Mouse (Mus musculus) pancreas, adult 10 weeks (tissue): ENCODE data around the gene Aoc3. TPM values are rescaled to one million over a fixed set of nuclear protein-coding genes. Genes with fewer than 3 reads are reported as not detected.

Experiments
- polyA plus RNA-seq: library from polyadenylated mRNA; stranded (reverse); fragments of 350-450 nt; fragmentation: Illumina TruSeq; extraction: RNeasy Lipid Tissue Mini Kit (QIAGEN cat#74804); gene quantifications from one replicate; pipeline ENCODE4 v1.2.3, GENCODE M21; 2015; ENCODE audit warnings: low read depth, low replicate concordance; ENCODE audit not compliant: insufficient read depth

Gene Aoc3
- polyA plus RNA-seq, result 8.3 TPM

GRCm38 (mm10) chr11:101330371-101330924 is at the start of gene Aoc3:
TSS of gene Aoc3 (plus strand) at chr11:101330605.

DNA sequence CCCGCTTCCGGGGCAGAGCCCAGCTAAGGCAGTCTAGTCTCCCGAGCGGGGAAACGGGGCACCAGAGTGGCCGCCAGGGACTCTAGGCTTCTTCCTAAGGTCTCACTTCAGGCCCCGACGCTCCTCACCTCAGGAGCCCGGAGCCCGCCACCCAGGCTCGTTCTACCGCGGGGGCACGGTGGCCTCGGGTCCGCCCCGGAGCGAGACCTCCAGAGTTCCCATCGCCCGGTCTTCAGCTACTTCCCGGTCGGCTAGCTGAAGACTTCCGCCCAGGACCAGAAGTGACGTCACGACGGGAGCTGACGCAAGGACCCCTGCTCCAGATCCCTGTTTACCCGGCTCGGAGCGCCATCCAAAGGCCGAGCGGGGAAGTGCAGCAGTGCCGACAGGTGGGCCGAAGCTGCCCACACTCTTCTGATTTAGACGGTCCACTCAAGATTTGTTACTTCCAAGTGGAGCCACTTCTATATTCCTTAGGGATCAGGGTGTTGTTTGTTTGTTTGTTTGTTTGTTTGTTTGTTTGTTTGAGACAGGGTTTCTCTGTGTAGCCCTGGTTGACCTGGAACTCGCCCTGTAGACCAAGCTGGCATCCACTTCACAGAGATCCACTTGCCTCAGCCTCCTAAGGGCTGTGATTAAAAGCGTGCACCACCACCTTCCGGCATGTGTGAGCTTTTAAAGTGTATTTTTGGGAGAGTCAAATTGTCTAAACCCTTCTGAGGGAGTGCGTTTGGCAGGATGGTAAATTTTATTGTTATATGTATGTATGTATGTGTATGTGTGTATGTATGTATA is 28.2 kb upstream of the Aoc3 start, which contains the start of gene Becn1:
Gene Becn1 (minus strand): TSS at position 283 of the 795 bp plus-strand sequence.

DNA sequence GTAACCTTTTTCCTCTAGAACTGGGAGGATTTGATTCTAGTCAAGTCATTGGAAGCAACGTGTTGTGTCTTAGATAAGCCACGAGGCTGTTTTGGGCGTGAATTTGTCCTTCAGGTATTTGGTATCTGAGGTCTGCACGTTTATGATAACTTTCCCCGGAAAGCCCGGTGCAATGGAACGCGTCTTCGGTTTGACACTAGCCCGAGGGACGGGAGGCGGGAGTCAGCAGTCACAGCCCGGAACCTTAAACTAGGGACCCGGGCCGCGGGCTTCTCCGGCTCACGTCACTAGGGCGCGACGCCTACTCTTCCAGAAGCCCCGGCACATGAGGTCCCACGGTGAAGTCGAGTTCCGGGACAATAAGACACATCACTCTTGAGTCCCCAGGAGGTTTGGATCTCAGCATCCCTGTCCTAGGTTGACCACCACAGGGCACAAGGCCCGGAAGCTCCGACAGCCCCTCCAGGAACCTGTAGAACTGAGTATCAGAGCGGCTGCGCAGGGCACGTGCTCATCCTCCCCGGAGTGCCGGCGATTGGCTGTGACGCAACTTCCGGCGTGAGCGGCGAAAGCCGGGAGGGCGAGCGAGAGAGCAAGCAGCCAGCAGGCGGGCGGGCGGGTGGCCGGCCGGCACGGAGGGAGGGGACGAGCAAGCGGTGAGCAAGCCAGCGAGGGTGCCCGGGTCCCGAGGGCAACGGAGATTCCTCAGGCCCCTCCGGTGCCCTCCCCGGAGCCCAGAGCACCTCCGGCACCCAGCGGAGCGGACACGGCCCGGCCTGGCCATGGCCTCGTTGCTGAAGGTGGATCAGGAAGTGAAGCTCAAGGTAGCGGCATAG is 14.5 kb upstream of the Aoc3 start, which contains the start of gene Psme3:
Gene Psme3 (plus strand): TSS at position 549 of the 836 bp plus-strand sequence.

DNA sequence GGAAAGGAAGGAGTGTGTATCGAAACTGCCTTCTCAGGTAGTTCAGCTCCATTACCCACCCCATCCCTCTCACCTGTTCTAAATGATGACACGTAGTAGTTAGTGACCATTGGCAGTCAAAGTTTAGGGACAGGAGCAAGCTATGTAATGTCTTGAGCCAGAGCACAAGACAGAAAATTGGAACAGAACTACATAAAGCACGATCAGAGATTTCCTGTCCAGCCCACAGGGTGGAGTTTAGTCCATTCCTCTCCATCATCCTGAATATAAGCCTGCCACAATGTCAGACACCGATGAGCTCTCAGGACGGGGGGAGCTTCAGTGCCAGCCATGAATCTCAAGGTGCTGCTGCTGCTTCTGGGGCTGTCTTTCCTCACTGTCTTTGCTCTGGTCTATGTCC is 5.6 kb upstream of the Aoc3 start, which contains the start of gene Aoc2:
Gene Aoc2 (plus strand): TSS at position 301 of the 400 bp plus-strand sequence.

GRCm38 (mm10) chr11:101367326-101367935 is 37.0 kb downstream of the Aoc3 start, which contains the start of gene G6pc:
TSS of gene G6pc (plus strand) at chr11:101367561.

Other genes starting within 250 kb of the Aoc3 start
- gene Coasy, start 248.0 kb upstream of the Aoc3 start, polyA plus RNA-seq, result 12.0 TPM
- 13.6 TPM for gene Mlx, start 243.3 kb upstream of the Aoc3 start, polyA plus RNA-seq
- gene Psmc3ip, start 235.2 kb upstream of the Aoc3 start, polyA plus RNA-seq, result 0.89 TPM
- 11.9 TPM for gene Retreg3, start 210.7 kb upstream of the Aoc3 start, polyA plus RNA-seq
- gene Tubg1, start 210.7 kb upstream of the Aoc3 start, polyA plus RNA-seq, result 7.6 TPM
- 1.7 TPM for gene Tubg2, start 174.7 kb upstream of the Aoc3 start, polyA plus RNA-seq
- gene Cntnap1, start 160.1 kb upstream of the Aoc3 start, polyA plus RNA-seq, result 1.2 TPM
- gene Plekhh3, start 159.3 kb upstream of the Aoc3 start, polyA plus RNA-seq, result 4.4 TPM
- gene Ccr10, start 155.2 kb upstream of the Aoc3 start, polyA plus RNA-seq, result not detected
- gene Ezh1, start 104.1 kb upstream of the Aoc3 start, polyA plus RNA-seq, result 9.6 TPM
- 30.5 TPM for gene Ramp2, start 84.6 kb upstream of the Aoc3 start, polyA plus RNA-seq
- 32.2 TPM for gene Vps25, start 76.9 kb upstream of the Aoc3 start, polyA plus RNA-seq
- 4.7 TPM for gene Wnk4, start 70.0 kb upstream of the Aoc3 start, polyA plus RNA-seq
- gene Cntd1, start 51.6 kb upstream of the Aoc3 start, polyA plus RNA-seq, result not detected
- 56.2 TPM for gene Coa3, start 51.5 kb upstream of the Aoc3 start, polyA plus RNA-seq
- 20.4 TPM for gene Becn1, start 28.3 kb upstream of the Aoc3 start, polyA plus RNA-seq
- gene Psme3, start 14.4 kb upstream of the Aoc3 start, polyA plus RNA-seq, result 15.3 TPM
- gene Aoc2, start 5.5 kb upstream of the Aoc3 start, polyA plus RNA-seq, result 4.8 TPM
- gene G6pc, start 37.0 kb downstream of the Aoc3 start, polyA plus RNA-seq, result not detected
- gene Aarsd1, start 87.0 kb downstream of the Aoc3 start, polyA plus RNA-seq, result 7.0 TPM
- gene Gm27029, start 94.2 kb downstream of the Aoc3 start, polyA plus RNA-seq, result 3.0 TPM
- gene Rundc1, start 94.5 kb downstream of the Aoc3 start, polyA plus RNA-seq, result 8.9 TPM
- gene Ptges3l, start 94.7 kb downstream of the Aoc3 start, polyA plus RNA-seq, result not detected
- 186 TPM for gene Rpl27, start 111.7 kb downstream of the Aoc3 start, polyA plus RNA-seq
- 19.5 TPM for gene Ifi35, start 117.8 kb downstream of the Aoc3 start, polyA plus RNA-seq
- 3.9 TPM for gene Rnd2, start 134.4 kb downstream of the Aoc3 start, polyA plus RNA-seq
- 30.4 TPM for gene Vat1, start 135.6 kb downstream of the Aoc3 start, polyA plus RNA-seq
- gene Brca1, start 221.3 kb downstream of the Aoc3 start, polyA plus RNA-seq, result 0.92 TPM
- 46.2 TPM for gene Nbr1, start 221.5 kb downstream of the Aoc3 start, polyA plus RNA-seq